Mouse (Mus musculus) brain, embryonic 18.5 days (tissue): ENCODE measurements around the gene Nedd4.
"Not testable (repeated sequence)": the region's sequence is repeated elsewhere in the genome, so short reads cannot be mapped to it uniquely, and the experiment has no call there.

Experiments used
- DNase-seq: peaks from one replicate; pipeline ENCODE4 v3.0.0-alpha.2; 2012; ENCODE audit warnings: low read depth, low spot score

Gene Nedd4

DNA sequence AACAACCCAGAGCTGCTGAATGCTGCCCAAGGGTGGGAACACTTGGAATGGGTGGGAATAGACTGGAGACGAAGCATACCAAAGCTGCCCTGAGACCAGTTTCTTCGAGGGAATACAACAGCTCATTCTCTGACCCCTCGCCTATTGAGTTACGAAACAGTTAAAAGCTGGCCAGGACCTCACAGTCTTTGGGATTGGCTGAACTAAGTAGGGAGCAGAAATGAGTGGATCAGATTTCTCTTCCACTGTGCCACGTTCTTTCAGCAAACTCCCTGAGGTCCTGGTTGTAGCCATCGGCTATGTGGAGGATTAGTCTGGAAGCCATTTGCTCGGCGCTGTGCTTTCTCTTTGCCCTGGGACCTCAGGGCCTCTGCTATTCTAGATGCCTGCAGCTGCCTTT, 9.2 kb upstream of the Nedd4 start:
- no peak for DNase-seq

- no peak for DNase-seq
Observed at GRCm38 (mm10) chr9:72653533-72653932, 8.6 kb upstream of the Nedd4 start.

GRCm38 (mm10) chr9:72654593-72655242, 7.4 kb upstream of the Nedd4 start:
- no peak for DNase-seq

- no peak for DNase-seq
Observed at GRCm38 (mm10) chr9:72655602-72656001, 6.5 kb upstream of the Nedd4 start.

DNA sequence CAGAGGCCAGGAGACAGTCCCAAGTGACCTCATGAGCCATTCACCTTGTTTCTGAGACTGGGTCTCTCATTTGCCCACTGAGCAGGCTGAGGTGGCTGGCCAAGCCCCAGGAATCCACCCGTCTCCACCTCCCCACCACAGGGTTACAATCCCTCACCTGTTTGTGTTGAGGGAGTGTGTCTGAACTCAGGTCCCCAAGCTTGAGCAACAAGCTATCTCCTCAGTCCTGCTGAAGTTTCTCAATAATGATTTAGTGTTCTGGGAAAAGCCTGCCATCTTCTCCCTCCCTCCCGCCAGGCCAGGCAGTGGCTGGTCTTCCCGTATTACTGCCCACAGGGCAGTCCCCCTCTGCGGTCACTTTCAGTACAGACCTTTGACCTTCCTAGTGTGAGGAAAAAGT, 5.7 kb upstream of the Nedd4 start:
- no peak for DNase-seq

GRCm38 (mm10) chr9:72656940-72657339, 5.2 kb upstream of the Nedd4 start:
- no peak for DNase-seq

DNA sequence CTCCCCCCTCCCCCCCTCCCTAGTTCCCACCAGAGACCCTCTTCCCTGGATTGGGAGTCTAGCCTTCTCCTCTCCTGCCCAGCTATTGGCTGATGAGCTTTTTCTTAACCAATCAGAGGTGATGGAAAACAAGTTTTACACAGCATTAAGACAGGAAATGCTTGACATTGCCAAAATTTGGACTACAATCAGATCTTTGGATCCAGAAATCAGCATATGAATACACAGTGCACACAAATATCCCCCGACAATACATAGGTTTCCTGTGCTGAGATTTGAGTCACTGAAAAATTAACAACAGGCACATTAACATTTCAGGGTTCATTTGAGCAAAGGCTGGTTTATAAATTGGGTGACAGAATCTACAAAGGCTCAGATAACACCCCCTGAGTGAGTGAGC, 4.5 kb upstream of the Nedd4 start:
- DNase-seq: no peak

DNA sequence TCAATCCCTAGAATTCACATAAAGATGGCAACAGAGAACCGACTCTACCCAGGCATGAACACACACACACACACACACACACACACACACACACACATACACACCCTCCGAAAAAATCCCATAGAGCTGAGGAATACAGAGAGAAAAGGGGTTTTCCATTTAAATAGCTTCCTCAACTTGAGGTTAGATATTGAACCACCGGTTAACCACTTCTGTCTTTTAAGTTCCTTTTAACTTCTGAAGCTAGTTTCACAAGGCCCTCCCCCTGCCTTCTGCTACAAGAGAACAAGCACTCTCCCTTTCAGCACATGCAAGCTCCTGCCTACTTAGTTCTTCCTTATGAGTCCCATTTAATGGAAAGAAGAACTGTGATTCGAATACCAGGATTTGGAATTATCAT, 2.0 kb upstream of the Nedd4 start:
- no peak for DNase-seq

- DNase-seq: no peak
Observed at GRCm38 (mm10) chr9:72660911-72661310, 1.2 kb upstream of the Nedd4 start.

- DNase-seq: no peak
Observed at GRCm38 (mm10) chr9:72661561-72661894, 618 bp upstream of the Nedd4 start.

DNA sequence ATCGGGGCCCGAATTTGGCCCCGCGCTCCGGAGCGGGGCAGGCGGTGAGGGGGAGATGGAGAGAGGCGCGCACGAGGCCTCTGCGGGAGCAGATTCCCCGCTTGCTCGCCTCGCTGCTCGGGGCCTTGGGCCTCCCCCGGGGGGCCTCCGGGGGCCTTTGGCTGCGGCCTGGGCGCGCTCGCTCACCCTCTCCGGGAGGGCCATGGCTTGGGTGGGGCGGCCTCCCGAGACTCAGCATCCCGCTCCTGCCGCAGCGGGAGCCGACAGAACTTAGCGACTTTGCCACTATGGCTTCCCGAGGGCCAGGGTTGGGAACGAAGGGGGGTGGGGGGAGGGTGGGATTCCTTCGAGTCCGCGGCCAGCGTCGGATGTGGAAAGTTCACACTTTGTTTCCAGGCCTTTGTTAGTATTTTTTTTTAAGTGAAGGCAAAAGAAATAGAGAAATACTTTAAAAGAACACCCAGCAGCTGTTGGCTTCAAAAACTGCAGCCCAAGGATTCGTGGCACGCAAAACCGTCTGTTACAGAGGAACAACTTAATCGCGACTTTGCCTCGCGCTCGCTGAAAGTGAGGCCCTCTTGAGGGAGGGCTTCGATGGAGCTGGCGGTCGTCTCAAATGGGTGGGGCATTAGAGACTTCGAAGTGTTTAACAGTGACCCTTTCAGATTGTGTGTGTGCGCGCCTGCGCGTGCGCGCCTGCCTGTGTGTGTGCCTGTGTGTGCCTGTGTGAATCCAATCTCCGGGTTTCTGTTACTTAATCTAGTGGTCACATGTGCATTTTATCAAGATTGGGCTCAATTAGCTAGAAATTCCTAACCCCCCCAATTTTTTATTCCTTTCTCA, 766 bp downstream of the Nedd4 start:
- peak; percentile 67 for DNase-seq

DNA sequence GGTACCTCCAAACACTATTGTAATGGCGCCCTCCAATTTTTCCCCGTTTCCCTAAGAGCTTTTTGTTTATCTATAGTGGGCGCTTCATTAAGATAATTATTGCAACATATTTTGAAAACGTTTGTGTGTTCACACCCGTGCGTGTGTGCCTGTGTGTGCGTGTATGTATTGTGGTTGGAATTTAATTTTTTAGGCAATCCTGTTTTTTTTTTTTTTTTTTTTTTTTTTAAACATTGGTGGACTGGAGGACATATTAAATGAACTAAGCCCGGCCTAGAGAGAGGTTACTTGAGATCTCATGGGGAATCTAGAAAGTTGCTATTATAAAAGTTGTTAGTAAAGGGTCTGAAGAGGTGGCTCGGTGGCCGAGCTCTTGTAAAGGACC, 1.4 kb downstream of the Nedd4 start:
- DNase-seq: no peak

GRCm38 (mm10) chr9:72664409-72665351, 2.5 kb downstream of the Nedd4 start:
- DNase-seq: no peak

DNA sequence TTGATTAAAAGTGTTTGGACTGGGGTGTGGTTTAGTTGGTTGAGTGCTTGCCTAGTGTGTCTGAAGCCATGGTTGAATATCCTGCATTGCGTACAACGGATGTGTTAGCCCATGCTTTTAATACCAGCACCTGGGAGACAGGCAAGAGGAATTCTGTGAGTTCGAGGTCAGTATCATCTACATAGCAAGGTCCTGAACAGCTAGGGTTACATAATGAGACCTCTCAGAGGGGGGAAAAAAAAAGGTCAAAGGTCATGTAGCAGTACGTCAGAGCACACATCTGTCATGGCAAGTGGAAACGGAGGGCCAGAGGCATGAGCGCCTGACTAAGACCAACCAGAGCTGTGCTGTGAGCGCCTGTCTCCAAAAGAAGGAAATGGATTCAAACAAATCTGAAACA, 3.4 kb downstream of the Nedd4 start:
- no peak for DNase-seq

DNA sequence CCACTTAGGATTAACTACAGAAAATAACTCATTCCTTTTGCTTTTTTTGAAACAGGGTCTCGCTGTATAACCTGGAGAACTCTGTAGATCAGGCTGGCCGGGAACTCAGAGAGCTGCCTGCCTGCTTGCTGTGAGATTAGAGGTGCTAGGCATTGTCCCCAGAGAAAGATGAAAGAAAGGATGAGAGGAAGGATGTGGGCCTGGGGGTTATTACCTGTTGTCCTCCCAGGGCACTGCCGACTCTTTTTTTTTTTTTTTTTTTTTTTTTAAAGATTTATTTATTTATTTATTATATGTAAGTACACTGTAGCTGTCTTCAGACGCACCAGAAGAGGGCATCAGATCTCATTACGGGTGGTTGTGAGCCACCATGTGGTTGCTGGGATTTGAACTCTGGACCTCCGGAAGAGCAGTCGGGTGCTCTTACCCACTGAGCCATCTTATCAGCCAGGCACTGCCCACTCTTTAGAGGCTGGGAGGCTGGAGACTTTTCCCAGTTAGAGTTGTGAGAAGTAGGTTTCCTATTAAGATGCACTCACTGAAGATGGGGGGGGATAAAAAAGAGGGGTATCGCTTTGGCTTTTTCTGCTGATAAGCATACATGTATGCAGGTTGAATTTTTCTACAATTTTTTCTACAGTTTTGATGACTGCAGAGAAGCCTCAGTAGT, 4.3 kb downstream of the Nedd4 start:
- DNase-seq: not testable (repeated sequence)

GRCm38 (mm10) chr9:72667126-72667525, 5.0 kb downstream of the Nedd4 start:
- DNase-seq: no peak

- DNase-seq: no peak
Observed at GRCm38 (mm10) chr9:72669383-72669782, 7.2 kb downstream of the Nedd4 start.

- no peak for DNase-seq
Observed at GRCm38 (mm10) chr9:72672361-72672760, 10.2 kb downstream of the Nedd4 start.

- no peak for DNase-seq
Observed at GRCm38 (mm10) chr9:72674957-72675744, 13.0 kb downstream of the Nedd4 start.

DNA sequence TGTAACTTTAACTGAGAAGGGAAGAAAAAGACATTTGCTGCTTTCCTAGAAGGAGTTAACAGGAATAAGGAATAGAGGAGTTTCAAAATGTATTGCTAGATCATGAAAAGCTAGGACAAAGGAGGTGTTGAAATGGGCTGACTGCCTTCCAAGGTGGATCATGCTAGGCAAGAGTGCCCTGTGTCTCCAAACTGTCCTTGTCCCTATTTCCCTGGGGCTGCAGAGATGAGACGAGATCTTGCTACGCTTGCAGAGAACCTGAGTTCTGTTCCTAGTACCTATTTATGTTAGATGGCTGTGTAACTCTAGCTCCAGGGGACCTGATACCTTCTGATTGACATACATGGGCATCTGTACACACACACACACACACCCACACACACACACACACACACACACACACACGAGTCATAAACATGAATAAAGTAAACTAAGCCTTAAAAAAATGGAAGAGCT, 13.6 kb downstream of the Nedd4 start:
- DNase-seq: no peak

DNA sequence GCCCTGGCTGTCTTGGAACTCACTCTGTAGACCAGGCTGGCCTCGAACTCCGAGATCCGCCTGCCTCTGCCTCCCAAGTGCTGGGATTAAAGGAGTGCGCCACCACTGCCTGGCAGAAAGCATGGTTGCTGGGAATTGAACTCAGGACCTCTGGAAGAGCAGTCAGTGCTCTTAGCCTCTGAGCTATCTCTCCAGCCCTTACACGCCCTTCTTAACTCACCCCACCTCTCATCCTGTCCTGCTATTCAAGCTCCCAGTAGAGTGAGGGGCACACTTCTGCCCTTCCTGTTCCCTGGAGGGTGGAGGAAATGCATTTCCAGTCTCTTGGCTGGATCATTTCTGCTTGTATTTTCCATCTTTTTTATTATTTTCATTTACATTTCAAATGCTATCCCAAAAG, 15.5 kb downstream of the Nedd4 start:
- no peak for DNase-seq
